Mouse (Mus musculus) thymus, postnatal 4 days (tissue): ENCODE measurements at regions not wholly inside any gene's neighbourhood (a gene's known extent, or its start where the extent isn't known, plus 50 kb on each side); places are given as distances from the start of the nearest gene placed in this dataset.

Source experiments
- DNase-seq: peaks from one replicate; pipeline ENCODE4 v3.0.0; 2021

DNA sequence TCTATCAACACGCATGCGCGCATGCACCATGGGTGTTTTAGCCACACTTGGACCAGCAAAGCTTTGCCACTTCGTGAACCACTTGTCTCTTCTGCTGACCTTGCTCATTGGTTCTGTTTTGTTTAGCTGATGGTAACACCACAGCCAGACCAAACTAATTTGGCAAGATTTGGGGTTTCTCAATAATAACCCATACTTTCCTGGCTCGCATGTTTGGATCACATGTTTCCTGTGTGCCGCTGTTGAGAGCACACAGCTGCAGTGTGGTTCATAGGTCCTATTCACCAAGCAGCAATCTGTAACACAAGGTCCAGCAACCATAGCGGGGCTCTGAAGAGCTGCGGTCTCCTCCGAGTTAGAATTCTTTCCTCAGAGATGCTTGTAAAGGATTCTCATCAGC is 126.4 kb upstream of the Gas1 start:
- DNase-seq: no peak

DNA sequence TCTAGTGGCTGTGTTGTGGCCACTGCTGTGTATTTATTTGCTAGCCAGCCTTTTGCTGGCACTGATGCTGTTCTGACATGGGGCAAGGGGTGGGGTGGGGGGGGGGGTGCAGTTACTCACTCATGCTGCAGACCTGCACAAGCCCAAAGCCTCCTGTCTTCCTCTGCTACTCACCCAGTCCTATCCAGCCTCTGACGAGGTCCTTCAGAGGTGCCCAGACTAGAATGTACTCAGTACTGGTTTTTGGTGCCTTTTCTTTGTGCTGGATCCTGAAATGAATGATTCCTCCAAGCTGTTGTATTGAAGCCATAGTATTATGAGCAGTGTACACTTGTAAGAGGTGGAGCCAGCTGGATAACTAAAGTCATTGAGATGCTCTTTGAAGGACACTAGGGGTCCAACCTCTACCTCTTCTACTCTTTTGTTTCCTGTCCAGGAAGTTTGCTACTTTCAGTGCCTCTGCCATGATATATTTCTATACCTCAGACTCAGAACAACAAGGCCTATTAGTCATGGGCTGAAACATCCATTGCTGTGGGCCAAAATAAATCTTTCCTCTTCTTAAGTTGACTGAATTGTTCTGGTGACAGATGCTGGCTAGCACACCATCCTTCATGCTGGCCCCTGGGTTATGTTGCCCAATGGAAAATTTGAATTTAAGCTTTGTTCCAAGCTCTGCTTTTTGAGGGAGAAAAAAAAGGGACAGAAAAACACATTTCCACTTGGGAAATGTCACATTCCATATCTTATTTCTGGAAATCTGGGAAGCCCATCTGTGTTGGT is 128.1 kb upstream of the Gas1 start:
- DNase-seq: no peak

DNA sequence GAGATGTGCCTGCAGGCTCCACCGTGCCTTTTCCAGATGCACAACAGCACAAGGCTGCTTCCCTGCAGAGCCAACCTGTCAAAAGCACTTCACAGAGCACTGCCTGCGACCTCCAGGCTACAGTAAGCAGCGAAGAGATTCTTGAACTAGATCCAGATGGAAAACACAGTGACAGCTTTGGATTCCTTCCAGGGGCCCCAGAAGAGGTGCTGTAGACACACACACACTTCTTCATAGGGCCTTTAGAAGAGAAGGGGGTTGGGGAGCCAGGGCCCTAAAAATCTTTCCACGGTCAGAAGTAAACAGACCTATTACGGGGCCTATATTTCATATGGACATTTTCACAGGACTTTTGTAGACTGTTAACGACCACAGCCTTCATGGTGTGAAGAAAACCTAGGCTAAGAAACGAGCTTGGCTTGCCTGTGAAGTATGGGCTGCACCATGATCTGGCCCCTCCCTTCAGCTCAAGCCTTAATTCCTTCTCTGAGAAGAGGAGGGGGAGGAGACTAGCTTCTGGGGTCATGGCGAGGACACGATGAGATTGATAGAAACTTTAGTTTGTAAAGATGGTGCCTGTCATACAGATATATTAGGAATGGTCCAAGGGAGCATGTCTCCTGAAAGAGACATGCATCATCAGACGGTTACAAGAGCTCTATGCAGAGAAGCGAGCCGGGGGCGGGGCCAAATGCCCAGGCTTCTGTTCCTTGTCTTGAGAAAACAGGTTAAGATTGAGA is 131.1 kb upstream of the Gas1 start:
- DNase-seq: no peak

DNA sequence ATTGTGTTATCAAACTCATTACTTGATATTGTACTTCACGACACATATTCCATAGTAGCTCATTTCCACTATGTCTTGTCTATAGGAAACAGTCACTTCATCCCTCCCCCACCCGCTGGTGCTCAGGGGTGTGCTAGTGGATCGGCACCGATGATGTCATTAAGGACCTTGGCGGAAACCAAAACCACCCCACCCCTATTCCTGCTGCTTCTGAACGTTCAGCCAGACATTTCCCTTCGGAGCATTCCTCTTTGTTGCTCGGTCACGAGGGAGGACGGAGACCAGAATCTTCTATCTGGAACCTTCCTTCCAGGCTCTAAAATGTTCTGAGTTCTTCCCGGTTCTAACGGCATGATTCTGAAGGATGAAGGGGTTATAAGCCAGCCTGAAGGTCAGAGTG is 132.3 kb upstream of the Gas1 start:
- no peak for DNase-seq

DNA sequence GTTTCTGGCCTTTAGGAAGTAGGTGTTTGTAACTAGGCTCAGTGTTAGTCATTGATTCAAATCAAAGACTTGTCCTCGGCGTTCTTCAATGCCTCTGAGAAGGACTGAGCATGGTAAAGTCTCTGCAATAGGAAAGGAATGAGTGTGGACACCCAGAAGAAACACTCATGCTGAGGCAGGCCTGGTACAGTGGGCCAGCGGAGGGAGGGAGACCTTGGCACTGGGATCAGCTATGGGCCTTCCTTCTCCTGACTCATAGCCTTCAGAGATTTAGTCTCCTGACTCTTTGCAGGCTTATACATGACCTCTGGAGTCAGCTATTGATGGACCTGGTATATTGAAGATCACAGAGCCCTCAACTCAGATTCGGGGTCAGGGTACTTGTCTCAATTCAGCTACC is 132.8 kb upstream of the Gas1 start:
- DNase-seq: no peak

DNA sequence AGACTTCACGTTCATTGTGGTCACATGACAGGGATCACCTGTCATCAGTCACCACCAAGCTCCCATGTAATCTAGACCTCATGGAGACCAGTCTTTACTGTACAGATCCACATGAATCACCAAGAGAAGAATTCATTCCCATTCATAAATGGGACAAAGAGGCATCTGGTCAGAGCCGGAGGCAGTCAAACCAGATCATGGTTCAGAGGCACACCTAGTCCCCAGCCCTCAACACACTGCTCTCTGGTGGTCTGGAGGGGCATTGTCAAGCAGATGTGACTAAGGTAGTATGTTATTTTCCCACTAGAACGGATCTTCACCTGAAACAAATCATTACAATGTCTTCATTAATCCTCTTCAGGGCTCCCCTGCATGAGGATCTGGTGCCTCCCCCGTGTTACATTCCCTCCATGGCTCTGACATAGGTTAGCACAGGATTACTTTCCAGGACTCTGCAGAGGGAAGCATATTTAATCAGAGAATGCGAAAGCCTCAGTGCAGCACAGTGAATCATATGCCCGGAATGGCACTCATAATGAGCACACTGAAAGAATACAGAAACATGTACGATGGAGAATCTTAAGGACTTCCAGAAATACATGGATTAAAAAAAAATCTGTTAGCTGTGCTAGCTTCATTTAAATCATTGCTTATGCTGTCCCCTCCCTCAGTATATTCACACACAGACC is 135.4 kb upstream of the Gas1 start:
- DNase-seq: no peak

DNA sequence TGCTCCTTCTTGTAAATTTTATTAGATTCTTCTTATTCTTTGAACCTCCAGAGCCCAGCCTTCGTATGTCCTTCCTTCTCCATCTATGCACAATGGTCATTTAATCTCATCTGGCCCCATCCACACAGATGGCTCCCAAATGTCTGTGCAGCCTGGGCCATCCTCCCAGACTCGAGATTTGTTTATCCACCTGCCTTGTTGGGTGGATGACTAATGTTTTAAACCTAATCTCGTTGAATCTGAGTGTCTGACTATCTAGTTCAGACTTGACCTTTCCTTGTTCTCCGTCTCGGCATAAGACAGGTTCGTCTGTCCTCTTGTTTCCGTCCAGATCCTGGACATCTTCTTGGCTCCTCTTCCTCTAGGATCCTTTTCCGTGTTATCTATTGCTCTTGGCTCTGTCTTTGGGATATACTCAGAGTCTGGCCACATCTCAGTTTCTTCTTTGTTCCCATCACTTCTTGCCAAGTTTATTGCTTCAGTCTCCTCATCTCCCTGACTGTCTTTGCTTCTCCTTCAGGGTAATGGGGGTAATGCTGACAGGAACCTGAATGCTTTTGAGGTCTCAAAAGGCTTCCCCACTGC is 141.4 kb upstream of the Gas1 start:
- DNase-seq: no peak

DNA sequence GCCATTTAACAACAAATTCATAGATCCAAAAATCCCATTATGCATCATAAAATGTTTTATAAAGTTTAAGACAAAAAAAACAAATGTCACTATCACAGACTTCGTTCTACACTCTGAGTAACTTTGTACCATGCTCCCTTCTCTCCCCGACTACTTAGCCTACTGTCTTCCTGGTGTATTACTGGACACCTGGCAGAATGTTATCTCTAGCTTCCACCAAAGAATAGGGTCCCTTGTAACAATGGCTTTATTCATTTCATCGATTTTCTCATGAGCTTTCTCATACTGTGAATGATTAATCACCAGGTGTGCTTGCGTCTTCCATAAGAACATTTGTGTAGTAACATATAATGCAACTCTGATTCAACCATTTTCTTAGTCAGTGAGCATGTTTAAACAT is 142.1 kb upstream of the Gas1 start:
- no peak for DNase-seq

DNA sequence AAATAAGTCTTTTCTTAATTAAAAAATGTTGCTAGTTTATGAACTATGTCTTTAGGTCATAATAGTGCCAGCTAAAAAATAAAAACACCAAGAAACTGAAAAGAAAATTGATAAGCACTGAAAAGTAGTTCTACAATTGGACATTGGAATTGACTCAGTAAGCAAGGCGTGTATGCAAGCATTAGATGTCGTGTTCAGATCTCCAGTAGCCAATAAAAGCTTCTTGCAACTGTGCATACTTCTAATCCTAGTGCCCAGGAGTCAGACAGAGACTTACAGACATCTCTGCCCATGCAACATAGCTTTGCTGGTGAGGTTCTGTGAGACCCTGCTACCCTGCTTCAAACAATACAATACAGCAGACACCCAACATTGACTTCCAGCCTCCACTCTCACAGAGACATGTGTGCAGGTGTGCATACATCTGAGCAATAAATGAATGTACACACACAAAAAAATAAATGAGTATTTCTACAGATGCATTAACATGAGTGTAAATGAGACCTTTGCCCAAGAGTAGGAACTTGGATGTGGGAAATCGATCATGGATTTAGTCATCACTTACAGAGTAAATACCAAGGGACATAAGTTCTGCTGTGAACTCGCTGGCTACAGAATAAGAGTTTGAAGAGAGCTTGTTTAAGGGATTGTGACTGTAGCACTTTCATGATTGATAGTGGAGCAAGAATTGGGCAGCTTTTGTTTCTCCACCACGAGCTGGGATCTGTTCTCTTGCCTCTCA is 142.9 kb upstream of the Gas1 start:
- DNase-seq: no peak

DNA sequence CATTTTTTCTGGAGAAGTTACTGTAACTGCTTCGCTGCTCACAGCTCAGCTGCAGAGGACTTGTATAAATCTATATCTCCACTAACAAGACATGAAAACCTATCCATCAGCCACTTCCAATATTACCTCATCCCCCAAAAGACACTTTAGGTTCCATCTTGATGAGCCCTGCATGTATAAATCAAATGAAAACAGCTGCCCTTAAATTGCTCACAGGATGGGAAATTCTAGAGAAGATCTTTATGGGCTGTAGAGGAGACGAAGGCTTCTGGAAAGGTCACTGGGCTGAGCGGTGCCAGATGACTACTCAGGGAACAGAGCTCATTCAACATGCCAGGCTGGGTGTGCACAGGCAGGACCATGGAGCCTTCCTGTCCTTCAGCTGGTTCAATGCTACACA is 145.4 kb upstream of the Gas1 start:
- DNase-seq: no peak

DNA sequence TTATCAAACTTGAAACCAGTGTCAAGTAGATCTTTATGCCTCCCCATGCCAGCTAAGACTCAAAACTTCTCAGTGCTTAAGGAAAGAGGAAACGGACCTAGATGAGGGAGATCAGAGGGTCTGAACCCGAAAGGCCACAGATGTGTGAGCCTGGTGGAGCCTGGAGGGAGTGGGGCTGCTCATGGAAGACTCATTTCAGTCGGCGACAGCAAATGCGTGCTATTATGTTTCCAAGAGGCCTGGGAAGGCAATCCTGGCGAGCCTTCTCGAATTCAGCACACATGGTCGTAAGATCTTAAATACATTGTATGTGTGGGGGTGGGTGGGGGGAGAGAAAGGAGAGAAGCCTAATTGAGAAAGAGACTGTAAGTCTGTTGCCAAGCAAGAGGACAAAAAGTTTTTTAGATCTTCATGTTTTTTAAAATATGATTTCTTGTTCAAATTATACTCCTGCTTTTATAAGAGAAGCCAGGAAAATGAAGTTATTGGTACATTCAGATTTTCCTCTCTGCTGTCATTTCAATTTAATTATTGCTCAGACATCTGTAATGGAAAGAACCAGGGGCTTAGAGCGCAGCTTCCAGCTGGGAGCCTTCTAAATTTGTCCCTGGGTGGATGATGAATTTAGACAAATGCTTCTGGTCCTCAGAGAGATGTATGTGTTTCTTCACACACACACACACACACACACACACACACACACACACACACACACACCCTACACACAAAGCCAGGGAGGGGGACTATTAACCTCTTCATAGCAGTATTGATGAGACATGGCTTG is 153.5 kb upstream of the Gas1 start:
- DNase-seq: no peak

DNA sequence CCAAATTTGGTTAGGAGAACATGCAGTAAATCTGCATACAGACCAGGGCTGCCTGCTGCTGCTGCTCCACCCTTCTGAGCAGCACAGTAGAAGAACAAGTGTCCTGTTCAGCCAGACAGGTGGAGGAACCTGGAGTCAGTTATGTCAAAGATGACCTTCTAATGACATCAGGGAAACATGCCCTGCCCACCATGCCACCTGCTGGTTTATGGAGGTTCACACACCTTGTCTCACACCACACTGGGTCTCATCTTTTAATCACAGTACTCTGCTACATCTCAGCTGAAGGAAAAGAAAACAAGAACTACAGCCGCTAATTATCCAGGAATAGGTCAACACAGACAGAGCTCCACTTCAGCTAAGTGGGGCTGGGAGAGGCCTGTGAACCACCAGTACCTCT is 159.0 kb upstream of the Gas1 start:
- DNase-seq: no peak

DNA sequence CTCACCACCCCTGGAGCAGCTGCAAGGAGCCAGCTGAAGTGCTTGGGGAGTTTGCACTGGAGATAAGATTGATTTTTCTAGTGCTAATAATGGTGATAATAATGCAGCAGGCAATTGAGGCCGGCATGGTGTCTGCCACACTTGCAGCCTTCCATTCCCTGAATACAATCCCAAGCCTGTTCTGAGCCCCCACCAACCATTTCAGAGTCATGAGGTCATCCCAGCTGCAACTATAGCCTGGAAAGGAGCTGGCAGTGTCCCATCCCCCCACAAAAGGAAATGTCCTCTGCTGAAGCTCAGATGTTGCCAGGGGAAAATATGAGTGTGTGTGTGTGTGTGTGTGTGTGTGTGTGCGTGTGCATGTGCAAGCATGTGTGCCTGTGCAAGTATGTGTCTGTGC is 160.2 kb upstream of the Gas1 start:
- DNase-seq: no peak

DNA sequence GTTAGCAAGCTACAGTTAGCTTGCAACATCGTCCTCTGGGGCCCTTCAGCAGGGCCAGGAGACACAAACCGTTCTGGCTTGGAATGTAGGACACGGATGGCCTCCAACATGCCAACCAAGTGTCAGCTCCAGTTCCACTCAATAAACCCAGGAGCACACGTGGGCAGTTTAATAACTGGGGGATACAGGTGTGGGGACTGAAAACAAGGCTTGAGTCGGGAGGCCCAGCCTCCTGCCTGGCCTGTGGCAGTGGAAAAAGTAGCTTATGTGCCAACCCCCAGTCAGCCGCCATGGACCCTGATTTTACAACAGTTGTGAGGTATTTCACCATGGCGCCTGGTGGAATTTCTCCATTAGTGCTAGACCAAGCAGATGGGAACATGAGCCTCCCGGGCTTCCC is 160.9 kb upstream of the Gas1 start:
- no peak for DNase-seq

DNA sequence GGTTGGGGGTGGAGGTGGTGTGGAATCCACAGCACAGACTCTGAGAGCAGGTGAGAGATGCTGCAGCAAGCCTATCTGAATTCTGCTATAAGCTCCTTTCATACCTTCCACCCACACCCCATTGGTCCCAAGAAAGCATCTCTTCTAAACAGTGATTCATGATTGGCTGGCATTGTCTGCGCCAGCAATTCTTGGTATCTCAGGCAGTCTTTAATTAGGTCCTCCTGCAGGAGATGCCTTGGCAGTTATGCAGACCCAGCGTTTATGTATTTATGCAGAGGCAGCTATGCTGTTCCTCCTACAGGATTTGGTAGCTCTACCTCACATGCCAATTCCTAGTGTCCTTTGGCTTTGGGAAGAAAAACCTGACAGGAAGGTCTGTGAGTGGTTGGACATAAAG is 162.9 kb upstream of the Gas1 start:
- no peak for DNase-seq

DNA sequence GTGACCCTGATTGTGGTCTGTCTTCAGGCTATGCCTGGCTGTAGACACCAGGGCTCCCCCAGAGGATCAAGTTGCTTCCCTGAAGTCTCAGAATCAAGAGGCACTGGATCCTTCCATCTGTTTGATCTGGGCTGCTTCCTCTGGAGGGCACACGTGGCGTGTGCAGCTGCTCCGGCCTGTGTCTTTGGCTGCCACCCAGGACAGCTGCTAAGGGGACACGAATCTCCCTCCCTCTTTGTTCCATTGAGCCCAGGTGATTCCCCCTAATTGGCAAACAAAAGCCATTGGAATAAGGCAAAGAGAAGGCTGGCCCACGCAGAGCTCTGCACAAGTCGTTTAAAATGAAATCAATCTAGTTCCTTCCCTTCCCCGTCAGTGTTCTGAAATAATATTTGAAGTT is 170.7 kb upstream of the Gas1 start:
- DNase-seq: no peak

DNA sequence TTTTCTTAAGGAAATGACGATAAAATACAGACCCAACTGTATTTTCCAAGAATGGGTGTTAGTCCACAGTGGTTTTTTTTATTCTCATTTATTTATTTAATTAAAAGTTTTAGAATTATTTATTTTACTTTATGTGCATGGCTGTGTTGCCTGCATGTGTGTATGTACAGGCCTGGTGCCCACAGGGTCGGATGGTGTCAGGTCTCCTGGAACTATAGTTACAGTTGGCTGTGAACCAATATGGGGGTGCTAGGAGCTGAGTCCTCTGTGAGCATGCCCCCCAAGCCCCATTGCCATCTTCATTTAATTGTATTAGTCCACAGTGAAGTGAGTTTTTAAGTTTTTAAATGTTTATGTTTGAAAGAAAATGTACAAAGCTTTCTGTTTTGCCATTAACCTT is 171.3 kb upstream of the Gas1 start:
- DNase-seq: no peak

DNA sequence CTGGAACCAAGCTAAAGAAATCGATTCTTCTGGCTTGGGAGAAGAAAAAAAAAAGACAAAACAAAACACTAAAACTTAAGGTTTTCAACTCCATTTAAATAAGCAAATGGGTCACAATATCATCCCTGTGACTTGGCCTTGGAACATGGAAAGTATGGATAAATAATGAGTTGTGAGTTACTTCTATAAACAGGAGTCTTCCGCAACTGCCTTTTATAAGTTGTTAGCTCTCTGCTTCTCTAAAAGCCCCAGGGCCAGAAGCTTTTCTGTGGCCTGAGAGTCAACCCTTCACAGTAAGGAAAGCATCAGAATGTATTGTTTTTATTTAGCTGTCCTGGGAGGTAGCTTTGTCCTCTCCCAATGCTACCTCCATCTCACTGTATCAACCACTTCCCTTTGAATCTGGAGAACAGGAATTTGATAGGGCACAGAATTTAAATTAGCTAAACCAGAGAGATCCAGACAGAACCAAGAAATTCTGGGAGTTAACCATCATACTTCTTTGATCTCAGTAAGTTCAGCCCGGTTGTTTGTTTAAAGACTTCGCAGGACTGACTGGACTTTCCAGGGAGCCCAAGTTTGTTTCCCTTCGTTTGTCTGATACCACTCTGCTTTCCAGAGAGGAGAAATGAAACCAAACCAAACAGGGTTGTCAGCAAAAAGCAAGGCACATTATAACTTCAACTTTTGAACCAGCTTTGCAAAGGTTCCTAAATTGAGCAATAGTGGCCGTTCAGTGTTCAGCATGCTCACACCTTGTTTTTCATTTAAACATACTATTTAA is 178.7 kb upstream of the Gas1 start:
- no peak for DNase-seq

DNA sequence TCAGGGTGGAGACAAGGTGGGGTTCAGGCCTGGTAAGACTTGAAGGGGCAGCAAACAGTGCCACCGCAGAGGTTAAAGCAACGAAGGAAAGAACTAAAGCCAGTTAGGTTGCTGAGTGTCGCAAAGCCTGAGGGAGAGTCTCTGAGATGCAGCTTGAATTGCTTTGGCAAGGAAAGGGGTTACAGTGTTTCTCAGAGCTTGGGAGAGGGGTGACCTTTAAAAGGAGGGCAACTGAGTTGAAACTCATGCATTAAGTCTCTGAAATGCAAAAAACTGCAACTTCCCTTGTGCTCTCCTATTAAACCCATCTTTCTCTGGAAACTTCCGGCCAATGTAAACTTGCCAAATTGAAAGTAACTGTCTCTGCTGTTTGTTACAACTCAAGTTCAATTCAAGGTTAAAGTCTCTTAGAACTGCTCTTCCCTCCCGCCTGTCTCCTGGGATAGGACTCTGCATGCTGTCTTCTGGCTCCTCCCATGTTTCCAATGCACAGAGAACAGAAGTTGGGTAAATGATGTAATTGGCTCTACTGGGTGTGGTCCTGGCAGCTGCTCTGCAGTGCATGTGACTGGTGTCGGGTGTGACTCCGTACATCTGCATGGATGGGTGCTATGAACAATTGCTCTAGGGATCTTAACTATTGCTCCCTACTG is 181.4 kb upstream of the Gas1 start:
- no peak for DNase-seq

DNA sequence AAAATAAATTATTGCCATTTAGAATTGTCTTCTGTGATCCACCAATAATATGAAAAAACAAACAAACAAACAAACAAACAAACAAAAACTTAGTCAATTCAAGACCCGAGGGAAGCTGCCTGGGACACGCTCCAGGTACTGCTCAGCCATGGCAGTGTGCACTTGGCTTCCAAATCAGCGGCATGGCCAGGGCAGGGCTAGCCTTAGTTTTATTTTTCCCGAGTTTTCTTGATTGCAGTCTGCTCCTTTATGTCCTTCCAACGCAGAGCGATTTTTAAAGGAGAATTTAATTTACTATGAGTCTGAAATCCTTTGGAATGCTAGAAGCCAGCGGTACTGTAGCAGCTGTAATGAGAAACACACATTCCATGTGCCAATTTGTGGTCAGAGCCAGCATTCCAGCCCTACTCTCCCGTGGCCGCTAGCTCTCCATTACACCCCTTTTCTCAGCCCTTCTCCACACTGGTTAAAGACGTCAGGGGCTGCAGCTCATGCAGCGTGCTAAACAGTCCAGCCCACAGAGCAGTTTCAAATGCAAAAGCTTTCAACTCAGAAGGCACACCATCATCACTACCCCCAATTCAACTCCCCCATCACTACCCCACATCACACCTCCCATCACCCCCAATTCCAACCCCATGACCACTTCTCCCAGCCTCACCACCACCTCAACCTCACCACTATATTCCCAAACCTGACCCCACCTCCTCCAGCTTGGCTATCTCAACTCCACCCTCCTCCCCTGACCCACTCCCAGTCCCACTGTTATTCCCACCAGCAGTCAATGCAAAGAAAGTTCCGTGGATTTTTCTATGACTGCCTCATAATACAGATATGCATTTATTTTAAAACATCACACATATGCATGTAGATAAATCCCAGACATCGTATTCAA is 187.9 kb upstream of the Gas1 start:
- DNase-seq: no peak
